In genomic region chr5:32172188-32172587, GRCm38 (mm10) we compare ENCODE assay signal across 19 mouse cellular contexts.
"Had no signal": no experiment of that assay in that cellular context is flagged by ENCODE, and none has a peak within 500 bp of the region (broad histone marks: within the 10 kb centered on the region; RNA-seq: fewer than 3 reads in every experiment).

No protein-coding gene starts in this region.

- H3K4me3 ChIP-seq: kidney, embryonic 15.5 days; limb, embryonic 12.5 days; limb, embryonic 15.5 days; neural tube, embryonic 12.5 days; neural tube, embryonic 15.5 days had no signal

- H3K9ac ChIP-seq: kidney, embryonic 15.5 days; limb, embryonic 12.5 days; limb, embryonic 15.5 days; liver, embryonic 14.5 days; liver, postnatal 0 days; lung, embryonic 14.5 days; neural tube, embryonic 12.5 days; neural tube, embryonic 15.5 days had no signal

- H3K4me2 ChIP-seq: kidney, embryonic 15.5 days; limb, embryonic 12.5 days; limb, embryonic 15.5 days; liver, embryonic 11.5 days; lung, embryonic 14.5 days; neural tube, embryonic 12.5 days; neural tube, embryonic 15.5 days had no signal

- H3K27ac ChIP-seq: kidney, embryonic 15.5 days; limb, embryonic 12.5 days; limb, embryonic 15.5 days; liver, embryonic 14.5 days; macrophage; neural tube, embryonic 12.5 days; neural tube, embryonic 15.5 days had no signal

- H3K27me3 ChIP-seq: kidney, embryonic 15.5 days; limb, embryonic 12.5 days; limb, embryonic 15.5 days; neural tube, embryonic 12.5 days; neural tube, embryonic 15.5 days had no signal

- DNase-seq: kidney, adult 8-10 months; kidney, postnatal 10 days; kidney, postnatal 36 days; left cerebral cortex, postnatal 4 days; liver, postnatal 0 days; lung, embryonic 14.5 days; midbrain, embryonic 14.5 days; right cerebral cortex, adult 18-20 months; right cerebral cortex, postnatal 4 days; thymus, postnatal 25 days had no signal

- H3K36me3 ChIP-seq: kidney, embryonic 15.5 days; limb, embryonic 12.5 days; limb, embryonic 15.5 days; neural tube, embryonic 12.5 days; neural tube, embryonic 15.5 days had no signal

- ATAC-seq: liver, postnatal 0 days; lung, postnatal 0 days had no signal

- H3K9me3 ChIP-seq: kidney, embryonic 15.5 days; limb, embryonic 12.5 days; limb, embryonic 15.5 days; neural tube, embryonic 12.5 days; neural tube, embryonic 15.5 days had no signal

- H3K4me1 ChIP-seq: kidney, embryonic 15.5 days; limb, embryonic 12.5 days; limb, embryonic 15.5 days; neural tube, embryonic 12.5 days; neural tube, embryonic 15.5 days had no signal
